Mouse (Mus musculus): ENCODE measurements around the gene Rdx. TPM values are rescaled to one million over a fixed set of nuclear protein-coding genes. Genes with fewer than 3 reads are reported as not detected.

Gene Rdx
- total and polyA plus RNA-seq, 3 experiments, result 103 to 152 (median 109) TPM

- Histone ChIP-seq H3K27me3 (ENCODE audit: control insufficient read depth in 1 of 2, insufficient read depth in 2 of 2, low read length in 2 of 2) (no peaks in the 10 kb centered on the region), H3K36me3 (ENCODE audit: control insufficient read depth in 1 of 2, insufficient read depth in 2 of 2, low read length in 2 of 2) (peaks cover 0 to 5% of the 10 kb centered on the region in 2 experiments; a peak in 3 of 4 replicates), H3K9me3 (replicated peaks; ENCODE audit: insufficient read depth, low read length) (no peaks in the 10 kb centered on the region), H3K4me3 (ENCODE audit: control insufficient read depth in 1 of 2, insufficient read depth in 1 of 2, low read depth in 2 of 2, low read length in 2 of 2) (no peak overlapping the region), H3K27ac (ENCODE audit: control insufficient read depth, low read depth, low read length) (no peak overlapping the region), H3K9ac (ENCODE audit: control insufficient read depth, low read depth, low read length, poor library complexity, severe bottlenecking) (no peak overlapping the region), H3K4me1 (ENCODE audit: control insufficient read depth in 1 of 2, insufficient read depth in 2 of 2, low read length in 2 of 2) (peaks cover 3 to 8% of the 10 kb centered on the region in 2 experiments; a peak in 2 of 4 replicates), H3K79me2 (ENCODE audit: control insufficient read depth, insufficient read depth, low read length, poor library complexity) (no peaks in the 10 kb centered on the region)
- no peak for DNase-seq (ENCODE audit: low read depth, low spot score)
- no peak for TF ChIP-seq HCFC1 (IDR thresholded peaks at IDR 0.05; ENCODE audit: low read depth, low read length)
- TF ChIP-seq SMC3 (IDR thresholded peaks at IDR 0.05; ENCODE audit: low read depth, low read length), result peak; percentile 17; the same call in 1 of the 2 replicates
These were observed 83.4 kb downstream of the Rdx start for GRCm38 (mm10) chr9:52130348-52130747.

GRCm38 (mm10) chr9:52132771-52133170 lies 85.8 kb downstream of the Rdx start:
- Histone ChIP-seq H3K79me2 (ENCODE audit: control insufficient read depth, insufficient read depth, low read length, poor library complexity) (no peaks in the 10 kb centered on the region), H3K9ac (ENCODE audit: control insufficient read depth, low read depth, low read length, poor library complexity, severe bottlenecking) (no peak overlapping the region), H3K36me3 (ENCODE audit: control insufficient read depth in 1 of 2, insufficient read depth in 2 of 2, low read length in 2 of 2) (peaks cover 0 to 9% of the 10 kb centered on the region in 2 experiments; a peak in 3 of 4 replicates), H3K4me1 (ENCODE audit: control insufficient read depth in 1 of 2, insufficient read depth in 2 of 2, low read length in 2 of 2) (peaks cover 3 to 8% of the 10 kb centered on the region in 2 experiments; a peak in 2 of 4 replicates), H3K9me3 (replicated peaks; ENCODE audit: insufficient read depth, low read length) (no peaks in the 10 kb centered on the region), H3K27me3 (ENCODE audit: control insufficient read depth in 1 of 2, insufficient read depth in 2 of 2, low read length in 2 of 2) (no peaks in the 10 kb centered on the region; a peak in 1 of 4 replicates), H3K4me3 (ENCODE audit: control insufficient read depth in 1 of 2, insufficient read depth in 1 of 2, low read depth in 2 of 2, low read length in 2 of 2) (no peak overlapping the region), H3K27ac (ENCODE audit: control insufficient read depth, low read depth, low read length) (no peak overlapping the region)
- peak; percentile 40 for DNase-seq (ENCODE audit: low read depth, low spot score)
- TF ChIP-seq TAL1 (IDR thresholded peaks at IDR 0.05; ENCODE audit: low read length) (no peak), CHD1 (IDR thresholded peaks at IDR 0.05; ENCODE audit: low read depth, low read length) (no peak), TBP (IDR thresholded peaks at IDR 0.05; ENCODE audit: low read depth, low read length) (no peak), POLR2AphosphoS2 (IDR thresholded peaks at IDR 0.05; ENCODE audit: low read length) (no peak), MAX (IDR thresholded peaks at IDR 0.05; ENCODE audit: low read length) (no peak), NELFE (IDR thresholded peaks at IDR 0.05; ENCODE audit: low read depth, low read length) (no peak), RCOR1 (IDR thresholded peaks at IDR 0.05; ENCODE audit: low read depth, low read length) (no peak), EP300 (IDR thresholded peaks at IDR 0.05; ENCODE audit: low read depth in 1 of 2, low read length in 2 of 2) (no peak), ETS1 (IDR thresholded peaks at IDR 0.05; ENCODE audit: low read depth, low read length) (no peak), JUND (IDR thresholded peaks at IDR 0.05; ENCODE audit: low read depth, low read length) (no peak), ZNF384 (IDR thresholded peaks at IDR 0.05; ENCODE audit: low read depth, low read length) (no peak), USF1 (IDR thresholded peaks at IDR 0.05; ENCODE audit: low read depth, low read length) (no peak), RAD21 (IDR thresholded peaks at IDR 0.05; ENCODE audit: low read depth, low read length) (no peak), MEF2A (IDR thresholded peaks at IDR 0.05; ENCODE audit: extremely low read depth, insufficient replicate concordance, low read depth, low read length, poor library complexity, severe bottlenecking) (no peak), E2F4 (IDR thresholded peaks at IDR 0.05; ENCODE audit: borderline replicate concordance, low read depth, low read length) (no peak), GATA1 (IDR thresholded peaks at IDR 0.05; ENCODE audit: low read depth, low read length) (no peak), CHD2 (IDR thresholded peaks at IDR 0.05; ENCODE audit: low read length) (no peak), CTCF (IDR thresholded peaks at IDR 0.05 in 2 of 3, conservative IDR thresholded peaks at IDR 0.05 in 1 of 3; ENCODE audit: control insufficient read depth in 1 of 3, insufficient read depth in 1 of 3, low read depth in 2 of 3, low read length in 3 of 3, poor library complexity in 1 of 3, severe bottlenecking in 1 of 3) (no peak), ZMIZ1 (IDR thresholded peaks at IDR 0.05; ENCODE audit: low read depth, low read length) (no peak)

Other genes starting within 250 kb of the Rdx start
- gene Fdx1, start 83.6 kb upstream of the Rdx start, total RNA-seq (2012; rRNA removed), result 39.0 and 39.3 TPM in 2 replicates
- gene Fdx1, start 83.6 kb upstream of the Rdx start, polyA plus RNA-seq (2012; ENCODE audit: insufficient read depth in 1 of 2, insufficient read length in 2 of 2, low read depth in 1 of 2, low replicate concordance in 2 of 2, missing spikeins in 1 of 2), result 10 to 100 TPM in 1 of 2 experiments, not detected in 1; 40.4 TPM
- gene Zc3h12c, start 121.4 kb downstream of the Rdx start, total RNA-seq (2012; rRNA removed), result 1.3 and 1.7 TPM in 2 replicates
- gene Zc3h12c, start 121.4 kb downstream of the Rdx start, polyA plus RNA-seq (2012; ENCODE audit: insufficient read depth in 1 of 2, insufficient read length in 2 of 2, low read depth in 1 of 2, low replicate concordance in 2 of 2, missing spikeins in 1 of 2), result 1 to 10 TPM in 1 of 2 experiments, not detected in 1; 1.3 TPM

Data from MEL (cell line).